Mouse (Mus musculus): ENCODE measurements around the gene Inafm2. TPM values are rescaled to one million over a fixed set of nuclear protein-coding genes. Genes with fewer than 3 reads are reported as not detected.

Inafm2 gene
- 10 to 100 TPM; 18.6 to 20.6 TPM for polyA plus RNA-seq (2017; shearing (Covaris generic))

DNA sequence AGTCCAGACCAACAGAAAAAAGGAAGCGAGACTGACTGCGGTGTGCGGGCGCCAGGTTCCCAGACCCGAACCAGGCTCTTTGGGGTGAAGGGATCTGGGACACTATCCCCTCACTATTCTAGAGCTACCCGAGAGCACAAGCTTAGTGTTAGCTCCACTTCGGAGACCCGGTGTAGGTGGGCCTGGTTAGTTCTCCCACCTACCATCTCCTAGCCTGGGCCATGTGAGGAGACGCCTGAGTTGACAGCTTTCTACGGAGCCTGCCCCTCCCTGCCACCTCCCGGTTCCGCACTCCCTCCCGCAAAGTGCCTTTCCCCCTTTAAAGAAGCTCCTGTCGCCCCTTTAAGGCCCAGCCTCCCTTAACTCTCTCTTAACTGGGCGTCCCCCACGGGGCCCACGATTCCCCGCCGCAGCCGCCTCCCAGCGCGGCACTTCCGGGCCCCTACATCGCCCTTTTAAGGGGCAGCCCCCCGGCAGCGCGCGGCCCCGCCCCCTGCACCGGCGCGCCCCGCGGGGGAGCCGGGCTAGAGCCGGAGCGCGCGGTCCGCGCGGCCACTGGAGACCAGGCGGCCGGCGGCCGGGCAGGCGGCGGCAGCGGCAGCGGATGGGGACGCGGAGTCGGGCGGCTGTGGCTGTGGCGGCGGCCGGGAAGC is at the start of gene Inafm2:
Inafm2 (plus strand) TSS at position 527 of the 653 bp plus-strand sequence.
- peak; percentile 84 for ATAC-seq

DNA sequence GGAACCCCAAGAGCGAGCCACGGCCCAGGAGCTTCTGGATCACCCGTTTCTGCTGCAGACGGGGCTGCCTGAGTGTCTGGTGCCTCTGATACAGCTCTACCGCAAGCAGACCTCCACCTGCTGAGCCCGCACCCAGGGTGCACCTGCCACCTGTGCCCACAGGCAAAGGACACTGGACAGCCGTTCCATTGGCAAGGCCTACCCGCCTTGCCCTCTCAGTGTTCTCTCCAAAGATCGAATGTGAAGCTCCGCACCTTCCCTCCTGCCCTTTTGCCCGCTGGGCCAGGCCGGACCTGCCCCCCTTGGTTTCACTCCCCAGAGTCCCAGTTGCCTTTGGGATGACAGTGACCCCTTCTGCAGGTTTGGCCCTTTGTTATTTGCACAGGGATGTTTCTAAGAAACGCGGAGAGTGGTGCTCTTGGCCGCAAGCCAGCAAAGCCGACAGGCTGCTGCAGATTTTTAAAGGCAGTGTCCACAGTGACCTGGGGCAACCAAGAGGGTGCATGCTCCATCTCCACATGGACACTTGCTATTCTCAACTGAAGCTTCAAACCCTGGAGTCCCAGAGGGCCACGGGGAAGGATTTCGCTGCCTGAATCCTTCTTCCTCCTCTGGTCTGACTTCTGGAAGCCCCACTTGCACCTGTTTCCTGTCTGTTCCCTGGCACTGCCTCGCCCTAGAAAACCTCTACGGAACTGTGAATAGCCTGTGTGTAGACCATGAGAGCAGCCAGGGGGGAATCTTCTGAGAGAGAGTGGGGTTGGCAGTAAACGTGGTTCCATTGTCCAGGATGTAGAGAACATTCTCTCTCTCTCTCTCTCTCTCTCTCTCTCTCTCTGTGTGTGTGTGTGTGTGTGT is 48.9 kb upstream of the Inafm2 start:
- ATAC-seq = no peak

DNA sequence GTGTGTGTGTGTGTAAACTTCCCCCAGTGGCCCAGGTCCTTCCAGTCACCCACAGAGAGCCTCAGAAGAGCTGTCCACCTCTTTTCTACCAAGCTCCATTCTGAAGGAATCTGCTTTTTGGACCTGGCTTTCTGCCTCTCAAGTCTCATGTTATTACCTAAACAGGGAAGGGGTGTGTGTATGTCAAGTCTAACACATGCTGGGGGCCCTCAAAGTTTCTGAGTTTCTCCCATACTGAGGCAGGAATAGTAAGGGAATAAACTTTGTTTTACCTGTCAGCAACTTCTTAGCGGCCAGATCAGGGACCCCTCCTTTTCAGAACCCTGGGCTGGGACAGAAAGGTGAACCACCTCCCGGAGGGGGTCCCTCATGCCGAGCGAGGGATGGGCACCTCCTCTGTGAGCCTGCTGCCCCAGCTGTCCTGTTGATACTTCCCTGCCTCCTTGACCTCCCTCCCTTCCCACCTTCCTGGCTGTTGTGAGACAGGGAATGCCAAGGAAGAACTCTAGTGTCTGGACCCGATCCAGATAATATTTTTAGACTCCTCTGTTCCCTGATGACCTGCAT is 48.2 kb upstream of the Inafm2 start:
- ATAC-seq = no peak

DNA sequence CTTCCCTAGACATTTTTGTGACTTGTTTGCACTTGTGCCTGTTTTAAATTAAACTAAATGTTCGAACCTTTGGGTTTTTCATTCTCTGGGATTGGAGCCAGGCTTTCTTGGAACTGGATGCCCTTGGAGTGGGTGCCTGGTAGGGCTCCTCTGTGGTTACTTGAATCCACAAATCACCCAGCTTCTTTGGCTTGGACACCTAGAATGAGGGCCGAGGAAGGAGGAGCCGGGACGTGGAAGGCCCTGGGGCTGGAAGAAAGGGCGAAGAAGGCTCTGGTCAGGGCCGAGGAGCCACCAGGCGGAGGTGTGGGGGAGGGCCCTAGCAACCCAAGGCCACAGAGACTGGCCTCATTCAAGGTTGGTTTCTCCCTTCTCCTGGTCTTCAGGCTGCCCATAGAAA is 47.6 kb upstream of the Inafm2 start:
- no peak for ATAC-seq

DNA sequence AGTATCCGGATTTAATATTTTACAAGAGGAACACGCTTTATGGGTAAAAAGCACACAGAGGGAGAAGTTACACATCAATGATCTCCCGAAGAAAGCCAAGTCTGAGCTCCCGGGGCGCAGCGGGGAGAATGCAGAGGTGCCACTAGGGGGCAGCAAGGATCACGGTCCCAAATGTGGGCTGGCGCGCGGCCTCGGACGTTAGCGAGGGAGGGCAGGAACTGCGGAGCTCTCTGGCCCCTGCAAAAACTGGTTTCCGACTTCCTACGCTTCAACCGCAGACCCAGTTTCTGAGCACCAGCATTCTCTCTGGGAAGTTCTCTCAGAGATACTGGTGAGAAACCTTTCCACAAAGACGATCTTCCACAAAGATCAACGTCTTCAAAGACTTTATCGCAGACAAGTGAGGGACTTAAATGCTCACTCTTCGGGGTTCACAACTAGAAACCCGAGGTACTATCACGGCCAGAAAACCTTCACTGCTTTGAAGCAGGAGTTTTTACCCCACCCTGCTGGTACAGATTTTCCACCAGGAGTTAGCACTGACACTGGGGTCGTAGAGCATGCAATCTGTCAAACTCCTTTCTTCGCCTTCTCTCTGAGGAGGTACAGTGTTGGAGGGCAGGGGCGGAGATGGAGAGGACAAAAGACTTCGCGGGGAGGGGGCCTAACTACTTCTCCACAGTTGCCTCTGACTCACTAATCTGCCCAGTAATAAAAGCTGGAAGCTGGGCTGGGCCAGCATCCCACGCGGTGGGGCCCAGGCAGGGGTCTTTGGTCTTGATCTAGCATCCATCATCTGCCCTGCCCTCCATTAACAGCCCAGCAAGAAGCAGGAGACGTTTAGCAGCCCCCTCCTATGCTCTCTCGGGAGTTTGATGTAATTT is 45.1 kb upstream of the Inafm2 start:
- peak; percentile 55 for ATAC-seq

DNA sequence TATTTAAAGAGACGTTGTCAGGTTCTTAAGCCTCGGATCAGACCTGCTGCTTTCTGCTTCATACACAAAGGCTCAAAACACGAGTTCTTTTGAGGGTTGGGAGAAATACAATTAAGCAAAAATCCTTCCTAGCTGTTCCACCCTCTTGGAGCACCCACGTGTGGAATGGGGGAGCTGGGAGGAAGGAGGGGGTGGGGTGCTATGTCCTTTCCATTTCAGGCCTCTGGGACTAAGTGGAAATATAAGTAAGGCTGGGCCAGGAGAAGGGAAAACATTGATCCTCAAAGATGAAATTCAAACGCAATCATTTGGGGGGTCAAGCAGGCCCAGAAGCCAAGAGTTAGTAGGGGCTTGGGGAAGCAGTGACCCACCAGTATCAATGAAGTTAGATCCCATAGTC is 44.4 kb upstream of the Inafm2 start:
- no peak for ATAC-seq

DNA sequence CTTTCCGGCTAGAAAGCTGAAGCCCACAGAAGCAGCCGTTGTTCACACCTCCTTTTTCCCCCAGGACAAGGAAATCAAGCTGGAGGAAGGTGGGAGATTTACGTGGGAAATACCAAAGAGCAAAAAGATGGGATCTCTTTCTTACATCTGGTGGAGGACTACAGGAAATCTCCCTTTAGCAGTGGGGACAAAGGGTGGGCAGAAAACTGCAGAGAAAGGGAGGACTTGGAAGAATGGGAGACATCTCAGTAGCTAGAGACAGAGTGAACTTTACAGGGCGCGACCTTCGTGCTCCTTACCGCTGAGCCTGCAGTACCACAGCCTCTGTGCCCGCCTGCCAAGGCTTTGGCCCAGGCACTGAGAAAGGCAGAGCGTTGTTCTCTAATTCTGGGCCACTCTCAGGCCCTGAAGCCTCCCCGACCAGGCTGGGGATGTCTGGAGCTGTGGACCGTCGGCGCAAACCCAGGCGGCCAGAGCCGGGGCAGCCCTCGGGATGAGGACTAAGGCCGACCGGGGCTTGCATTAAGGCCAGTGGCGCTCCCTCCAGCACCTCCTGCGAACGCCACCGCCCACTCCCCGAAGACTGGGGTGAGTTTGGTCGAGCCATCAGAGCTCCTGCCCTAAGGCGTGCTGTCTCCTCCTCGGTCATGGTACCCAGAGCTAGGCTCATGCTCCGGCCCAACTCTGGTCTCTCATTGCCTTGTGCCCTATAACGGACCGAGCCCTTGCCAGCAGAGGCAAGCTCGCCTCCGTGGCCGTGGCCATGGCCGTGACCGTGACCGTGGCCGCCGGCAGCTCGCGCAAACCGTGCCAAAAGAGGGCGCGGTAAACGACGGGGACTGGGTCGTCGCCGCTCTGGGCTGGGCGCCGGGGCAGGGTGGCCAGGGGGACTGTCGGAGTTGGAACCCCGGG is 43.3 kb upstream of the Inafm2 start:
- no peak for ATAC-seq

DNA sequence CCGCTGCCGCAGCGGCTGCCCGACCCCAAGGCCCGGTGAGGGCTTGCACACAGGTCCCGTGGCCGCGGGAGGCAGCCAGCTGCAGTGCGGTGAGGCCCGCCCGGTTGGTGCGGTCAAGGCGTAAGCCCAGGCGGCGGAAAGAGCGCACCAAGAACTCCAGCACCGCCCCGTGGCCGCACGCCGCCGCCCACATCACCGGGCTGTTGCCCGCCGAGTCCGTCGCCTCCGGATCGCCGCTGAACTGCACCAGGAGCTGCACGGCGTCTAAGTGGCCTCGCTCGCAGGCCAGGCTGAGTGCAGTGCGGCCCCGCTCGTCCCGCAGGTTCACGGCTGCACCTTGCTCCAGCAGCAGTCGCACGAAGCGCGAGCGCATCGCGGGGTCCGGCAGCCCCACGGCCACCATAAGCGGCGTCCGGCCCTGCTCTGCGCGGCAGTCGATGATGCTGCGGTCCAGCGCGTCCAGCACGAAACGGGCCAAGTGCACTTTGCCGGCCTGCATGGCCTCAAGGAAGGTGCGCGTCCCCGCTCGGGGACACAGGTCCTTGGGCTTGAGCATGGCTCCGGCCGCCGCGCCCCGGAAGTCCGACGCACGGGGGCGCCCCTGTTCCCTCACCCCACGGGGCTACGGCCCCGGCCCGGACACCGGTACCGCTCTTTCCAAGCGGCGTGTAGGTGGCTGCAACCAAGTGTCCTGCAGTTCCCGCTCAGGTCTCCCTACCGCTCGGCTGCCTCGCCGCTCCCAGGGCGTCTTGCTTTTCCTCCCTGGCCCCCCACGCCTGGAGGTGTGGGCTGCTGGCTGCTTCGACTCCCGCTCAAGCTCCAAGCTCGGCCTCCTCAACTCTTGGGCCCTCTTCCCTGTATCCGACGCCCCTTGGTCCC is 42.4 kb upstream of the Inafm2 start:
- no peak for ATAC-seq

DNA sequence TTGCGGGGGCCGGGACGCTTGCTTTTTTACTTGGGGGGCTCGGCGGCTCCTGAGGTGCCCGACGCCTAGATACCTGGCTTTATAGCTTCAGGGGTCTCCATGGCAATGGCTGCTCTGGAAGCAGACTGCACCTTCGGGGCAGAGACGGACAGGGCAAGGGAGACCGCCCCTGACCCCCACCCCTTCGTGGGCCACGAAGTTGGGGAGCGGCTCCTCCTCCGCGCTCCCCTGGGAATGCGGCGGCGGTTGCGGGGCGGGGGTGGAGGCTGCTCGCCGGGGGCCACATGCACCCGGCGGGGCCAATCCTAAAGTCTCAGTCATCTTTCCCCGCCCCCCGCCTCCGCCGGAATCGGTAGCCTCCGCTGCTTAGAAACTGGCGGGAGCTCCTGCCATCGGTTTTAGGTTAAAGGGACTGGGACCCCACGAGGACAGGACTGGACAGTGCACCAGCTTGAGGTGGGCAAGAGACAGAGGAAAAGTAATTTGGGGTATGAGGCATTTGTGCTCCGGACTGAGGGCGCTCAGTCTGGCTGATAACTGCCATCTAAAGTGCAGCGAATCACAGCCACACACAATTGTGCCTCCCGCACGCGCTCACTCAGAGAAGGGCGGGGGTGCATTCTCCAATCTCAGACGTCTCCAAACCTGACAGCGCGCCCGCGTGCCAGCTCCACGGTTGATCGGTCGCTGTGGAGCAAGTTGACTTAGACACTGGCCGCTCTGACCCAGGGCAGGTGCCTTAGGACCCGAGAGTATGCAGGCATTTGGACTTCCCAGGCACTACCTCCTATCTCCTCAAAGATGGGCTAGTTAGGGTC is 41.4 kb upstream of the Inafm2 start, which contains the start of gene Ankrd63:
Ankrd63 (minus strand) TSS at position 51 of the 818 bp plus-strand sequence.
- ATAC-seq = peak; percentile 29

DNA sequence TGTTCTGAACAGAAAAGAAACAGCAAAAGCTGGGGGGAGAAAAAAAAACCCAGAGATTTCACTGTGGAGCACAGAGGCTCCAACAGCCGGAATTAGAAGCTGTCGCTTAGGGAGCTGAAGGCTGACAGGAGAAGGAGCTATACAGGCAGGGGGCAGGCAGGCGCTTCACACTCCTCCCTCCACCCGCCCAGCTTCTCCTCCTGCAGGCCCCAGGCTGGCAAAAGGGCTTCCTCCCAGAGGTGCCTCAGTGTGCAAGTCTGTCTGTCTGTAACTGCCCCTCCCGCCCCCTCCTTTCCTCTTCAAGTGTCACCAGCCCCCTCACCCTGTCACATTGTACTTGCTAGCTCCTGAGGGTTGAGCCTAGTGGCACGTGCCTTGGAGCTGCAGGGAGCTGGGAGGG is 39.1 kb upstream of the Inafm2 start:
- ATAC-seq = peak; percentile 6

DNA sequence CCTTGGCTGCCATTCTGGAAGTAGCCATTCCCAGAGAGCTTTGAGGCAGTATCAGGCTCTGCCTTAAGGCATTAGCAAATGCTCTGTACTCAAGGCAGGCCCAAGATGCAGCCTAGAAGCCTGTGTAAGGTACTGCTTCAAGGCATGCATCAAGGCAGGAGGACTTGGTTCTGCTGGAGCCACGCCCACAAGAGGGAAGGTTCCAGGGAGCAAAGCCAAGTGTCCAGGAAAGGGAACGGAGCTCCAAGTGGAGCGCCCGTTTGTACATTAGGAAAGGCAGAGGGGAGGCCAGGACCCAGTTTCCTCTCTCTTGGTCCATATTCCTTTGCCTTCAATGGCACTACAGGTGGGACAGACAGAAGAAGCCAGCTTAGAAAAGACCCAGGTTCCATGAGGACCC is 37.1 kb upstream of the Inafm2 start:
- ATAC-seq = no peak

DNA sequence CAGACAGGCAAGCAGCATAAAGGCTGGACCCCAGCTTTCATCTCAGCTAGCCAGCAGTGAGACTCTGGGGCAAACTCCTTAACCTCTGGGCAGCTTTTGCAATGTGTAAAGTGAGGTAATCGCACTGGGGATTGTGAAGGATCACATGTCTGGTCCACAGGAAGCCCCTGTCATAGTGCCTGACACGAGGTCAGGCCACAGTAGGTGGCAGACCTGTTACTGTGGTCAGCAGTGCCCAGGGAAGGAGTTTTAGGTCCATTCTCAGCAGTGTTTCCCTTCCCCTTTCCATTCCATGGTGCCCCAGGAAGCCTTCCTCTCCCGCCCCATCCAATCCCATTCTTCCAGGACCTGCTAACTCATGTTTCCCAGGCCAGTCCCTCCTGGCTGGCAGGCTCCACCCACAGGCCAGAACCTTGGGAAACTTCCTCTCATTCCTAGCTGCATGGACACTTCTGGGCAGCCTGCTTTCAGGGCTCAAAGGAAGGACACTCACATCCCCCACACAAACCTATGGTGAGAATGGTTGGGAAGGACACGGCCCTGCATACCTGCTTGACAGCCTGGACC is 35.8 kb upstream of the Inafm2 start:
- no peak for ATAC-seq

DNA sequence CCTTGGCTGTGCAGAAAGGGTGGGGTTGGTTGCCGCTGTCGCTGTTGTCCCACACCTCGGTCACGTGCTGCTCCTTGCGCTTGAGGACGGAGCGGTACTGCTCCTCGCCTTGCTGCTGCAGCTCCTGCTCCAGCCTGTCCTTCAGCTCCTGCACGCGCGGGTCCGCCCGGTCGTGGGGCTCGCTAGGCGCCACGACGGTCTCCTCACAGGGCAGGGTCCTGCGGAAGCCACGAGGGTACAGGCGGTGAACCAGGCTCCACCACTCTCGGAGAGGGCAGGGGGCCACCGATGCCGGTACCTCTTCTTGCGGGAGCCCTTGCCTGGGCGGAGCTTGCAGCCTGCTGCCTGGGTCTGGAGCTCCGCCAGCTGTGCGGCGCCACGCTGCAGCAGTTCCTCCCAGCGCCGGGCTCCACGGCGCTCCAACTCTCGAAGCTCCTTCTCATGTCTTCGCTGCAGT is 34.5 kb upstream of the Inafm2 start:
- ATAC-seq = no peak

DNA sequence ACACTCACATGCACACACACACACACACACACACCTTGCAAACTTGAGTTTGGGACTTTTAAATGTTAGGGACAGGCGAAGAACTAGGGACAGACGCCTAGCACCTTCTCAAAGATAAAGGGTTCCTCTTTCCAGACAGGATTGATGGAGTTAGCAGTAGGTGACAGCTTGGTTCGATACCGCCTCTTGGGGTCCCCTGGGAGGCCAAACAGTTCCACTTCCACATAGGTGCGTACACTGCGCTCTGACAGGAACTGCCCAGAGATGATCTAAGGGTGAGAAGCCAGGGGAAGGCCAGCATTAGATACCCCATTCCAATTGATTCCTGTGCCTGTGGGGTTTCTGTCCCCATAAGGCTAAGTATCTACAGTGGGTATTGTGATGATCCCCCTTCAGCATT is 31.9 kb upstream of the Inafm2 start:
- ATAC-seq = no peak

DNA sequence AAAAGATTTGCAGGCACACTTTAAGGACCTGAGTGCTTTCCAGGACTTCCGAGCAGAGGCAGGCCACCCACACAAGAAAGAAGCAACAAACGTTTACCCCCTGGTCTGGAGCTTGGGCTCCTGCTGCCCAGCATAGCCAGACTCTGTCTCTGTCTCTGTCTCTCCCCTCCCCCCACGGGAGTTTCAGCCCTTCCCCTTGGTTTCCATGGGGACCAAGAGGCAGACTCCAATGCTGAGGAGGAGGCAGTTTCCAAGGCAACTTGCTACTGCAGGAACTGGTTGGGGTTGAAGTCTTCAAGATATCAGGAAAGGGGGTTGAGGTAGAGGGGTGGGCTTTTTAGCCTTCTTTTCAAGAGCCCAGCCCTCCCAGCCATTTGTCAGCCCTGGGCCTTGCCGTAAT is 31.3 kb upstream of the Inafm2 start:
- ATAC-seq = no peak

DNA sequence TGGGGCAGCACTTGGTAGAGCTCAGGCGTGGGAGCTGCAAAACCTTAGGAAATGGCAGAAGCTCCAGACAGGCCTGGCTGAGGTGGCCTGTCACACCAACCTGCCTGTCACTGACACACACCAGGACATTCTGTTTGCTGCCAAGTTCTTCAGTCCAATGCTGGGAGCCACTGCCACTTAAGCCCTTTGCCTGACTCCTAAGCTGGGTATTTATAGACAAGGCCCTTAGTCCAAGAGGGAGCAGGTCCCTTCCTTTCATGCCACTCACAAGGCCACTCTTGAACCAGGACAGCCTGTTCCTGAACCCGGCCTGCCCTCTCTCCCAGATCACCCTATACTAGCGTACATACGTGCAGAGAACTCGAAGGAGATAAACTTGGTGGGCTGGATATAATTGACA is 28.9 kb upstream of the Inafm2 start:
- no peak for ATAC-seq

DNA sequence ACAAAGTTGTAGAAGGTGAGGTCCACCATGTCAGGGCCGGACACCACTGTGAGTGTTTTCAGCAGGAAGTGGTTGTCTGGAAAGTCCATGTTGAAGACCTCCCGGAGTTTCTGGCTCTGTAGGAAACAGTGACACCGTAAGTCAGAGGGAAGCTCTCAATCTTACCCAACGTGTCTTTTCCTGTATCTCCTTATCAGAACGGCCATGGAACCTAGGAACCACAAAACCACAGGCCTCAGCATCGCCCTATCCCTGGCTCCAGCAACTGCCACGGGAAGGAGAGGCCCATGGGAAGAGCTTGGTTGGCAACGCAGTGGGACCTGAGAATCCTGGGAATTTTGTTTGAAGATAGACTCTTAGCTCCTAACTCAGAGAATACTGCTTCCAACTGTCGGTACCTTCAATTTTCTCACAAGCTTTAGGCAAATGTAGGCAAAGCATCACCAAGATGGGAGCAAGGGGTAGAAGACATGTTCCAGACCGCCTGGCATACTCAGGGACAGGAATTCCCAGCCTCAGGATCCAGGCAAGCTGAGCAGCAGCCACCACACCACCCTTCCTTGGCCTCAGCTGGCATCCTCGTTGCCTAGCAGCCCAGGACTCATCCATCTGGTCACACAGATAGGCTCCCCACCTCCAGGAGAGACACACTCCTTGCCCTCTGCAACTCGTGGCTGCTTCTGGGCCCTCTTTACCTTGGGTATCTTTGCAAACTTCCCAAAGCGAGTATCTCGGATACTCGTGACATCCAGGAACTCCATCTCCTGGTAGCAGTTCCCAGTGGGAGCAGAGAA is 21.7 kb upstream of the Inafm2 start:
- ATAC-seq = no peak

DNA sequence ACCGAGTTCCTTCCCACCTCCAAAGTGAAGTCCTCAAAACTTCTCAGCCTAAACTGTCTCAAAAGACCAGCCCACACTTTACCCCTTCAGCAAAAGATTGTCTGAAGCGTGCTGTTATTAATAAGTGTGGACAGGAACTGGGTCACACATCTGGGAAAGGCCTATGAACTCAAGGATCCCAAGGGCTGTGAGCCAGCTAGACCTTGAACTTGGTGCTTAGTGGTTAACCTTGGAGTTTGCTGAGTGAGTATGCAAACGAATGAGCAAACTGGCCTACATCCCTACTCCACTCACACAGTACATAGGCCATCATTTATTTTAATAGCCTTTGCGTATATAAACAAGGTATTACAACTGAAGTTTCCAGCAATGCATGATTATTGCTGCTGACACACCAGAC is 20.0 kb upstream of the Inafm2 start:
- no peak for ATAC-seq
